Mouse (Mus musculus) lung, postnatal 0 days (tissue): Measurements from ENCODE around the gene Morn2.
A peak's percentile ranks its signal among the peaks of the same experiment; 100 is the strongest.

Experiments used
- CTCF ChIP-seq: IDR thresholded peaks from 2 replicates; pipeline ENCODE4 v1.5.1; 2016; ENCODE audit warnings: antibody characterized with exemption, mild to moderate bottlenecking
- EP300 ChIP-seq: IDR thresholded peaks from 2 replicates; pipeline ENCODE4 v1.6.1; 2016; ENCODE audit warnings: antibody characterized with exemption, mild to moderate bottlenecking, control low read depth

- TF ChIP-seq CTCF: peak; percentile 81
- no peak for TF ChIP-seq EP300
Measured at GRCm38 (mm10) chr17:80291148-80291547, 1.1 kb downstream of the Morn2 start.
